Mouse (Mus musculus): ENCODE results near the gene Desi2. TPM values are rescaled to one million over a fixed set of nuclear protein-coding genes. Genes with fewer than 3 reads are reported as not detected.
"Not testable (repeated sequence)": the region's sequence is repeated elsewhere in the genome, so short reads cannot be mapped to it uniquely, and the experiment has no call there.

Gene Desi2
- total RNA-seq (2022): 10 to 100 TPM; 33.8 to 42.0 (median 34.6) TPM

DNA sequence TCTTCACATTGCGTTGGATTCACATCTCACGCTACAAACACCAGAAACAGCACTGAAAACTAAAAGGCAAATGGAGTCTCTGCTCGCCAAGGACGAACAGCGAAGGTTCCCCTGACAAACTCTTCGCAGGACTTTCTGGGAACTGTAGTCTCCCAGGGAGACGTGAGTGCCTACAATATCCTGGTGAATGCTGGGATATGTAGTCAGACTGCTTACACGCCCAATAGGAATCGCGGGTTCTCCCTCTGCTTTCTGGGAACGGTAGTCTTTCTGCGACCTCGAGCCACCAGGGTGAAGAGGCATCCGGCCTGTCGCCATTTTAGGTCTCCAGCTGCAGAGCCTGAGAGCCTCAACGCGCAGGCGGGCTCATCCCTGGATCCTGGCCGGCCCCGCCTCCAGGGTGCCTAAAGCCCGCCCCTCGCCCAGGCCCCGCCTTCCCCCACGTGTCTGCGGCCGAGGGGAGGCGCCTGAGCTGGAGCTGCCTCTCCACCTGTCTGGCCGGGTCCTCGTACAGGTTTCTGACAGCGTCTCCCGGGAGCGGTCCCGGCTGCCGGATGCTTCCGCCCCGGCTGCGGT is at the start of gene Desi2:
Desi2 (plus strand) TSS at position 202 of the 576 bp plus-strand sequence.
- DNase-seq (ENCODE audit: low spot score in 2 of 2): peak; percentile 92 to 97

DNA sequence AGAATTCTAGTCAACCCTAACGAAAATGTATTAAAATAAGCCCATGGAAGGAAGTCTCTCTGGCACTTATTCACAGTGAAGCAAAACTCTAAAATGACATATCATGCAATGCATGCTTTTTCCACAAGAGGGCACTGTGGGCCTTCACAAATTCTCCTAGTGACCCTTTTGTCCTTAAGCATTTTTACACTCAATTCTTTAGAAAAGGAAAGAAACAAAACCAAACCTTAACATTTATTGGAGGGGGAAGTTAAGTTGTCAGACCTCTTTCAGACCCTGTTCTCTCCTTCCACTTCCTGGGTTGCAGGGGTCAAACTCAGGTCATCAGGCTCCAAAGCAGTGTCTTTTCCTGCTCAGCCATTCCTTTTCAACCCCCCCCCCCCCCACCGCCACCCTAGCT is 40.7 kb upstream of the Desi2 start:
- DNase-seq (ENCODE audit: low spot score in 2 of 2): not testable (repeated sequence)

DNA sequence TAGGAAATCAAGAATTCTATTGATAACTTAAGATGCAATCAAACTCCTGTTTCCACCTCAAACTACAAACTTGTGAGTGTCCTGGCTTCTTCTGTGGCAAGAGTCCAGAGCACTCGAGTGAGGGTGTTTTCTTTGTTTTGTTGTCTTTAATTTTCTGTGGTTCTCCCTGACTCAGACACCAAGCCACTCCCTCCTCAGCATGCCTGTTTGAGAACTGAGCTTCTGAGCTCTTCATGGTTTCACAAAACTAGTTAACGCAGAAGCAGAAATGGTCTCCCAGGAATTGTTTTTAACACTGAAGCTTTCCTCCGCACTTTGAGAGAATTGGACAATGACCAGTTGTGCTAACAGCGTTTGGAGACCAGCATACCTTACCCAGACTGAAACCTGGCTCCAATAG is 40.3 kb upstream of the Desi2 start:
- DNase-seq (ENCODE audit: low spot score in 2 of 2): not testable (repeated sequence)

DNA sequence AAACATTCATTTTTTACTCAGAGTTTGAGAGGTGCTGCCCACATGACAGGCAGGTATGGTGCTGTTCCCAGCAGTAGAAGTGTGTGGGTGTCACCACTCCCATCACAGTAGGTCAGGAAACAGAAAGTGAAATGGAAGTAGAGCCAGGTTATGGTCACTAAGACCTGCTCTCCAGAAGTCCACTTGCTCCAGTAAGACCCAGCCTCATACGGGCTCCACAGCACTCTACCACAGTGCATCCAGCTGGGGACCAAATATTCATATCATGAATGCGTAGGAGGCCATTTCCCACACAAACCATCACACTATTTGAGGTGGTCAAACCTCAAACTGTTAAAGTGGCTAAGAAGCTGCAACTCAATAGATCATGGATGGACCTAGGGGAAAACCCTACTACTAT is 5.0 kb upstream of the Desi2 start:
- no peak for DNase-seq (ENCODE audit: low spot score in 2 of 2)

DNA sequence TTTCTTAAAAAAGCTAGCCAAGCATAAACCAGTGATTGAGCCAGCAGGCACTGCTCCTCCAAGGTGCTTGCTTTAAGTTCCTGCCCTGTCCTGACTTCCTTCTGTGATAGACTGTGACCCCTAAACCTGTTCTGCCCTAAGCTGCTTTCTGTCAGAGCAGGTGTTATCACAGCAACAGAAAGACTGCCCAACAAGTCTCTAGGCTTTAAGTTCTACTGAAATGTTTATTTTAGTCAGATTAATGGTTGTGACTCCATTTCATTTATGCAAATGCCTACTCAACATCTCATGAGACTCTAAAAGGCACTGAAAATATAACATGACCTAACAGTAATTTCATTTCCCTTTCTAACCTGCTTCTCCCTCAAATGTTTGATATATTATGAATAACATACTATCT is 1.6 kb upstream of the Desi2 start:
- DNase-seq (ENCODE audit: low spot score in 2 of 2): no peak

DNA sequence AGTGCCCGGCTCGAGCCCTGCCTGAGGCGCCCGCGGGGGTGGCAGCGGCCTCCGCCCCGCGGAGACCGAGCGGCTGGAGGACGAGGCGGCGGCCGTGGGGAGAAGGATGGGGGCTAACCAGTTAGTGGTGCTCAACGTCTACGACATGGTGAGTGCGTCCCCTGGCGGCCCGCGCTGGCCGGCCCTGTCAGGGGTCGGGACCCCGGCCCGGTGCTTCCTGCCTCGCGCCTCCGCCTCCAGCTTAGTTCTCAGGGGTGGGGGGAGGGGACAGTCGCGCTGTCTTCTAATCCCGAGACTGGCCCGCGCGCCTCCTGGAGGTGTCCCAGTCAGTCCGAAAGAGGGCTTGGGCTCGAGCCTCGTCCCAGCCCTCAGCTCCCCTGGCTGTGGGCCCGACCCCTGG is 593 bp downstream of the Desi2 start:
- not testable (repeated sequence) for DNase-seq (ENCODE audit: low spot score in 2 of 2)

DNA sequence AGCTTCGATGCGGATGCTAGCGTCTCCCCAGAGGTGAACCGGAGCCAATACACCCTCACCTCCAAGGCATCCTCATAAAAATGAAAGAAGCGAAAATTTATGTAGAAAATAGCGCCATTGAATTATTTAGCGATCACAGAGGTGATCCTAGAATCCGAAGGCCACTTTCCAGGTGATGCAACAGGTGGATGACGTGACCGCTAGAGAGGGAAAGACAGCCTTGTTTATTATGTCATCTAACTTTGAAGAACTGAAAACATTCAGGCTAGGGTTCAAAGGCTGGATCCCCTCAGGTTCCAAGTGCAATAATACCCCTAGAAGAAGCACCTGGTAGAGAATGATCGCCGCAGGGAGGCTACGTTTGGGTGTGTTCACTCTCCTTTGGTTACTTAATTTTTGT is 1.2 kb downstream of the Desi2 start:
- no peak for DNase-seq (ENCODE audit: low spot score in 2 of 2)

DNA sequence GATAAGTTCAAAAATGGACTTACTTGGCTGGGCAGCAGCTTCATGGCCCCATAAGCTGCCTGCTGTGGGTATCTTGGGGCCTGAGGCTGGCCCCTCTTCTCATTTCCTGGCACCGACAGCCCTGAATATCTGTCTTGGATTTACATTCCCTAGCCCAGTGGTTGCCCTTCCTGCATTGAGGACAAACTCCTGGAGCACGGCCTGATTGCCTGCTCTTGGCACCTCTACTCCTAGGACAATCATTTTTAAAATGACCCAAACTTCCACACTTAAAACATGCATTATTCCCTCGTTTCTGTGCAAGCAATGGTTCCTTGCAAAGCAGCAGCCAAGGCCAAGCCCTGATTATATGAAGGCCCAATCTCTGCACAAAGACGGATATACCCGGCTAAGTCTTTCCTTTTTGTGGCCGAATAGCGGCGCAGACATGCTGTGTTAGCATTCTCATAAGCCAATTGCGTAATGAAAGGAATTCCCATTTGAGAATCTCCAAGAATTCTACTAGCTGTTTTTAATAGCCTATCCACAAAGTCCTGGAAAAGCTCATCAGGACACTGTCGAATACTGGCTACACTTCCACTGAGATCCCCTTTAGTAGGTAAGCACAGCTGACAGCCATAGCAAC is 18.6 kb downstream of the Desi2 start:
- no peak for DNase-seq (ENCODE audit: low spot score in 2 of 2)

DNA sequence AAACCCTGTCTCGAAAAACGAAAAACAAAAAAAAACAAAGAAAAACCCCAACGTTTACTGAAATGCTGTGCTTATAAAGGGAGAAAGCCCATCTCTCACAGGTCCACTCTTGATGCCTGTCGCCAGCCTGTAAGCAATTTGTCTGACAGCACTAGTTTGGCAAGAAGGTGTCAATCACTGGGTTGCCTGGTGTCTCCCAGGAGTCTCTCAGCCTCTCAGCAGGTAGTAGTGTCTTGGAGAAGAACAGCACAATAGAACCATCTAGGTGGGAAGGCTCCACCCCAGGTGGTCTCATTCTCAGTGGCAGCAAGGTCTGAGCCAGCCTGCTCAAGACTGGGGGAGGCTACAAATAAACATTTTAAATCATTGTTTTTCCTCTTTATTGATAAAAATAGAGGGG is 20.6 kb downstream of the Desi2 start:
- DNase-seq (ENCODE audit: low spot score in 2 of 2): not testable (repeated sequence)

DNA sequence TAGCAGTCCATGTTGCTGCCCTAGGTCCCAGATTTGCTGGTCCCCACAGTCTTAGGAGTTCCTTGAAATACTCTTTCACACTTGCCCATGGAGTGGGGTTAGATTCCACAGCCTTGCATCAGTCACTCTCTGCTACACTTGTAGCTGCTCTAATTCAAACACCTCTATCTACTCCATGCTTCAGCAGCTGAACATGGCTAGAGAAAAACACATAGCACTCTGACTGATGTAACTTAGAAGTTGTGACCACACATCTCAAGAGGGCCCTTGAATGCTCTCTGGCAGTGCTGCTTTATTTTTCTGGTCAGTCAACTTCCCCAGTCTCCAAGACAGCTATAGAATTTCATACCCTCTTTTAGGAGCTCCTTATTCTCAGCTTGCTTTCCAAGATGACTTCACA is 22.7 kb downstream of the Desi2 start:
- DNase-seq (ENCODE audit: low spot score in 2 of 2): no peak

DNA sequence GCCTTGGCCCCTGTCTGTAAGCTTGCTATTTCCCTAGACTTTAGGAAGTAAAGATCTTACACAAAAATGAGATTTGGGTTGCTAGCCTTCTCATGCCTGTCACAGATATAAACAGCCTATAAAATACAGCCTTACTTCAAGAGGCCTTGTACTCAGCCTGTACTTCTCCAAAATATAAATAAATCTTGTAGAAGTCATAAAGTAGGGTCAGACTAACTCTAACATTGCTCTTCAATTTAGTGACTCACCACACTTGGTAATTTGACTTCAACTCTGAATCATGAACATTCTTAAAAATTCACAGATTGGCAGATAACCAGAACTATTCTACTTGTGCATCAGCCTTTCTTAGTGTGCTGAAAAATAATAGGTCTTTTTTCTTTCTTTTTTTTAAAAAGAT is 29.9 kb downstream of the Desi2 start:
- DNase-seq (ENCODE audit: low spot score in 2 of 2): no peak

DNA sequence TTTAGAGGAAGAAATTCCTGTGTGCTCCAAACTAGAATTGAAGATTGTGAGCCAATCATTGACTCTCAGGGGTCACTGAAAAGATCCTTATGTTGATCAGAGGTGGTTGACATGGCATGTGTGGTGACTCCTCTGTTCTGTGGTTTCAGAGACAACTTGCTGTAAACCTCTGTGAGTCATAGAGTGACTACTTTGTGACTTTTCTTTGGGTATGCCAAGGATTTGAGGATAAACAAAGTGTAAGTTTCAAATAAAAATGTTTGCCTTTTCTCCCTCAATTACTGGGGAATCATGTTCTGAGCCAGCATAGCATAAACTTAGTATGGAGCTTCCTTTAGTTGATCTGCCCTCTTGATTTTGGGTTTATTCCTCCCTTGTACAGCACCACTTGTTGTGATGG is 31.1 kb downstream of the Desi2 start:
- DNase-seq (ENCODE audit: low spot score in 2 of 2): no peak

DNA sequence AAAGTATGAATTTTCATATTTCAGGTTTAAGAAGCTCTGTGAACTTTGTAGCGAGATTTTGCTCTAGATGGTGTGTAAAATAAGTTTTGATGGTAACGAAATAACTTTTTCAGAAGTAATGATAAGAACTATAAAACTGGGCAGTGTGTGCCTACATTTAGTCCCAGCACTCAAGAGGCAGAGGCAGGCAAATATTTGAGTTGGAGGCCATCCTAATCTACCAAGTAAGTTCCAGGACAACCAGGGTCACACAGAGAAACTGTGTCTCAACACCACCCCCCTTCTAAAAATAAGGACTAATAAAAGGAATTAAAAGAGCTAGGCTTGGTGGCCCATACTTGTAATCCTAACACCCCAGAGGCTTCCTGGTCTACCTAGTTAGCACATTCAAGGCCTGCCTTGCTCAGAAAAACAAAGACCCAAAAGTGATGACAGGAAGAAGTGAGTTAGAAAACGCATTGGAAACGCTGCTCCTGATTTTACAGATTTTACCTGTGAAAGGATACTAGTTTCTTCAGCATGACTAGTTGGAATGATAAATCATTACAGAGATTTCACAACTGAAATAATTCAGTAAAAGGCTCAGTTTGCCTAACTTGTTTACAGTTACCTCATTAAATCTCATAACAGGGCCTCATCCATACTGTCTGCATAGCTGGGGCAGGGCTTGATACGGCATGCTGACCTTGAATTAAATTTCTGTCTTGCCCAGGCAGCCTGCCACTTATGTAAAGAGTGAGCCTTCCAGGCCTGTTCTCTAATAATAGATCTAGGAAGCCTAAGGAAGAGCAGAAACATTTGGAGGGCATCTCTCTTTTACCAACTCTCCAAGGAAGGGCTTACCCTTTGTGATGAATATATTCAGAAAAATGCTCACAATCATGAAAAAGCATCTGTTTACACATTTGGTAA is 32.2 kb downstream of the Desi2 start:
- peak in 1 of 2 experiments; percentile 38 for DNase-seq (ENCODE audit: low spot score in 2 of 2)

DNA sequence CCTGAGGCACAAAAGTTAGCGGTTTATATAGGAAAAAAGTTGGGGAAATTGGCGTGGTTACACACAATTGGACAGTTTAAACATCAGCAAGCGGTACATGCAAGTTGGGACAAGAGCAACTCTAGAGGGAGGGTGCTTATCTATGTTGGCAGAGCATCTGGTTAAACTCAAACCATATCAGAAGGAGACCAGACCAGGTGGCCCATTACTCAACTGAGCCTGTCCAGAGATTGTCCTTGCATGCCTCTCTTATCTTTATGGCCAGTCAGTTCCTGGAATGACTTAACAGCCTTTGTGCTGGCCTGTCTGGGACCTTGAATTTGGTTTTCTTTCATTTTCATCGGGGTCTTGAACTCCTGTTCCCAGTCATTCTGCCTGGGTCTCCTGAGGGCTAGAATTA is 41.7 kb downstream of the Desi2 start:
- not testable (repeated sequence) for DNase-seq (ENCODE audit: low spot score in 2 of 2)

DNA sequence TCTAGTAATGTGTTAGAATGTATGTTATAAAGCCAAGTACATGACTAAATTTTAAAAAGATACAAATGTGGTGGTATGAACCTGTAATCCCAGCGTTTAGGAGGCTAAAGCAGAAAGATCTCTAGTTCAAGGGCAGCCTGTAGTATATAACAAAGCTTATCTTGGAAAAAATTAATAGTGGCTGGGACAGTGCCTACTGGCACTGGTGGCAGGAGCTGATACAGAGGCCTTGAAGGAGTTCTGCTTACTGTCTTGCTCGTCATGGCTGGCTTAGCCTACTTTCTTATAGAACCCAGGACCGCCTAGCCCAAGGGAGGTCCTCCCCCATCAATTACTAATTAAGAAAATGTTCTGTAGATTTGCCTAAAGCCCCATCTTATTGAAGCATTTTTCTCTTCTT is 46.9 kb downstream of the Desi2 start:
- no peak for DNase-seq (ENCODE audit: low spot score in 2 of 2)

DNA sequence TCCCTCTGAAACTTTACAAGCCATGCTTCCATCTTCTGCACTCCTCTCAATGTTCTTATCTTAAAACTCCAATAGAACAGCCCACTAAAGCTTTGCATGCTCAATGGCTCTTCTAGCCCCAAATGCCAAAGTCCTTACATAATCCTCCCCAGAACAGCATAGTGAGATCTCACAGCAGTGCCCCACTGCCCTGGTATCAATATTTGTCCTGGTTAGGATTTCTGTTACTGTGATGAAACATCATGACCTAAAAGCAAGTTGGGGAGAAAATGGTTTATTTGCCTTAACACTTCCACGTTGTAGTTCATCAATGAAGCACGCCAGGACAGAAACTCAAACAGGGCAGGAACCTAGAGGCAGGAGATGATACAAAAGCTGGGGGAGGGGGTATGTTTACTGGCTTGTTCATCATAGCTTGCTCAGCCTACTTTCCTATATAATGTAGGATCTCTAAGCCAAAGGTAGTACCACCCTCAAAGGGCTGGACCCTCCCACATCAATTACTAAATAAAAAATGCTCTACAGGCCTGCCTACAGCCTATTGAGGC is 48.8 kb downstream of the Desi2 start:
- no peak for DNase-seq (ENCODE audit: low spot score in 2 of 2)

DNA sequence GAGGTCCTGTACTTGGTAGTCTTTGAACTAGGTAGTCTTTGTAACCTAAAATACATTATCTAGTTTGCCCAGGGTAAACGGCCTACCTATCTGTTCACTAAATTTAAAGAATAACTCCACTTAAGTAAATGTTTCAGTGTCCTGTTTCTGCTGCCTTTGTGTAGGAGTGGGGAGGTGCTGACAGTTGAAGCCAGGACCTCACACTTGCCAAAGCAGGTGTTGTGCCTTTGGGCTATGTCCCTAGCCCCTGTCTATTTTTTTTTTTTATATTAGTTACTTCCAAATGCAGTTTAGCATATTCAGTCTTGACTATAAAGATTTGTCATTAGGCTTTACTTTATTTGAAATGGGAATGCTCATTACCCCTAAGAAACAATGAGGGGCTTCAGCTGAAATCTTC is 51.5 kb downstream of the Desi2 start:
- no peak for DNase-seq (ENCODE audit: low spot score in 2 of 2)

DNA sequence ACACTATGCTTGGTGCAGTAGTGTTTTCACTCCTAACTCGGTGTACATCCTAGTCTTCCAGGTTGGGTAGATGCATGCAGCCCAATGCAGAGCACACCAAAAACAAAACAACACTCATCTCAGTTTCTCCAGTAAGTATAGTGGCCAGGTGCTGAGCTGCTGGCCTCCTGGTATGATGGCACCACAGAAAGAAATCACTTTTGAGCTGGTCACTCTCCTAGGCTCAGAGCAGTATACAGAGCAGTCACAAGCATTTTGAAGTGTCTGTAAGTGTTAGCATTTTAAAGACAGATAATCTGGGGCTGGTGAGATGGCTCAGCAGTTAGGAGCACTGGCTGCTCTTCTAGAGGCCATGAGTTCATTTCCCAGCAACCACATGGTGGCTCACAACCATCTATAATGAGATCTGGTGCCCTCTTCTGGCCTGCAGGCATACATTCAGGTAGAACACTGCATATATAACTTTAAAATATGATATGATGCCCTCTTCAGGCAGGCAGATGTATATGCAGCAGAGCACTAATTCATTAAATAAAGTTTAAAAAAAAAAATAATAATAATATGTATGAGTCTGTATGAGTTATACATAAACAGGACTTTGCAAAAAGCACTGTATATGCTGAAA is 54.8 kb downstream of the Desi2 start:
- no peak for DNase-seq (ENCODE audit: low spot score in 2 of 2)

DNA sequence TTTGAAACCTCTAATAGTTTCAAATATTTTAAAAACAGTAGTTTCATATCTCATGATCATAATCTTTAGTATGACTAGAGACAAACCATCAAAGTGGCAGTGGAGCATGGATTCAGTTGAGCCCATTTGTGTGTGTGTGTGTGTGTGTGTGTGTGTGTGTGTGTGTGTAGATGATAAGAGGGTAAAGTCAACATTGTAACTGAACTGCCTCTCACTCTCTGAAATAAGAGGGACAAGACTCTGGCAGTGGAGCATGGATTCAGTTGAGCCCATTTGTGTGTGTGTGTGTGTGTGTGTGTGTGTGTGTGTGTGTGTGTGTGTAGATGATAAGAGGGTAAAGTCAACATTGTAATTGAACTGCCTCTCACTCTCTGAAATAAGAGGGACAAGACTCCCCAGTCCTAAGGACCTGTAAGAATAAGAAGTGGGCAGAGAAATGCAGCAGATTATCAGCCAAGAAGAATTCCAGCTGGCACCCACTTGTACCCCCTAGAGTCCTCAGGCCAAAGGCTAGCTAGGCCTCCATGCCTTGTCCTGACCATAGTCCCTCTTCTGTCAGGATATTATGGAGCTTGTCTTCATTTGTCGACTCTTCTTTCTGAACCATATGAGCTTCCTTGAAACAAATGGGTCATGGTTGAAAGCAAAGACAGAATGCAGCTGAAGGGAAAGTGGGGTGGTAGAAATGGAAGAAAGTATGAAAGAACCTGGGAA is 61.0 kb downstream of the Desi2 start:
- no peak for DNase-seq (ENCODE audit: low spot score in 2 of 2)

DNA sequence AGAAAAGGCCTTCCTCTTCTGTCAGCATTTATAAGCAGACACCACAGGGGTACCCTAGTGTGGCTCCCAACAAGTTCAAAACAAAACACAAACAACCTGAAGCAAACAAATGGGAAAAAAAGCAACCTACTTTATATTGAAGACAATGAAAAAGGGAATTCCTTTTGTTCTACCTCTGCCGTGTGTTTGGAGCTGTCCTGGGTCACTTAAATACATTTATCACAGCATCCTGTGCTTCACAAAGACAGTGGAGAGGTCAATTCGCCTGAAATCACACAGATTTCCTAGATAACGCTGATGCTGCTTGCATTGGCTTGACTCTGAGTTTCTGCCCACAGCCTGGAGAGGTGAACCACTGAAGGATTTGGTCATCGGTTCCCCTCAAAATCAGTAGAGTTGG is 67.4 kb downstream of the Desi2 start:
- no peak for DNase-seq (ENCODE audit: low spot score in 2 of 2)

DNA sequence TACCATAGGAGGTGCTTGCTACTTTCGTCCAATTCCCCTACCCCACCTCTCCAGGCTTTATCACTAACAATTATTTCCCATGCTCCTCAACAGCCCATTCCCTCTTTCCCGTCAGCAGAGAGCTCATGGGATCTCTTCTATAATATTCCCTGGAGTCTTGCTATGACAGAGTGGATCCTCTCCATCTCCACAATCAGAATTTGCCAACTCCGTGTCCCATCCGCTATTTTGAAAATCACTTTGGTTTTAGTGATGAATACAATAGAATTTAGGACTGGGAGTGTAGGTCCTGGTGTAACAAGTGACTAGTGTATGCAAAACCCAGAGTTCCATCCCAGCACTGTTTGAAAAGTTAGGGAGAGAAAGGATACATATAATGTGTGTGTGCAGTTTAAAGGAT is 69.1 kb downstream of the Desi2 start:
- no peak for DNase-seq (ENCODE audit: low spot score in 2 of 2)

Data from gastrocnemius, adult 8-10 months (tissue).